Mouse (Mus musculus): ENCODE data around the gene Cd59a. TPM values are rescaled to one million over a fixed set of nuclear protein-coding genes. Genes with fewer than 3 reads are reported as not detected.
A peak's percentile ranks its signal among the peaks of the same experiment; 100 is the strongest.
"Not testable (repeated sequence)": the region's sequence is repeated elsewhere in the genome, so short reads cannot be mapped to it uniquely, and the experiment has no call there.

The Cd59a gene
- polyA plus RNA-seq (2014; fragmentation: Nextera tagmentation; extraction: Ambion mirVana), result 21.1 and 24.6 TPM in 2 replicates

DNA sequence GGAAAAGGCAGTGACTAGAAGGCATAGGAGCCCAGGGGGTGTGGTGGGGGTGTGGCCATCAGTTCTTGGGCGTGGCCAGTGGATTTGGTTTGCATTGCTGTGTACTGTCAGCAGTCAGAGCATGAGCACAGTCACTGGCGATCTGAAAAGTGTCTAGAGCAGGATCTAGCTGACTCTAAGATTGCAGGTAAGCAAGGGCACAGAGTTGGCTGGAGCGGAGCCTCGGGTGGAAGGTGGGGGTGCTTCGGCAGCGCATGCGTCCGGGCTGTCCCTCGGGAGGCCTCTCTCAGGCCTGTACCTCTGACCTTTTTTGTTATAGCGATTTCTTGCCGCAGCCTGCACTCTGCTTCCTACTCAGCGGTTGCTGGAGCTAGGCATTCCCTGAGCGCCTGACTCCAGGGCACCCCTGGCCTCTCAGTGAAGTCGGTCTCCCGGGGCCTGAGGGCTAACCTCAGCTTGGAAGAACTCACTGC is at the start of gene Cd59a:
Gene Cd59a, plus strand, starts transcription at position 61 of the 473 bp plus-strand sequence.
- peak; percentile 83 for DNase-seq (ENCODE audit: low spot score)
- peak within 1 kb of the TSS; percentile 36 for H3K4me3 ChIP-seq (ENCODE audit: low read depth, low read length)
- no peaks in the 10 kb centered on the region for H3K27me3 ChIP-seq (ENCODE audit: control insufficient read depth, insufficient read depth, low read length)
- no peaks in the 10 kb centered on the region for H3K9me3 ChIP-seq (ENCODE audit: control insufficient read depth, low read length)
- ATAC-seq (replicated peaks; ENCODE audit: low FRiP score), result peak; percentile 88
- peak within 1 kb of the TSS; percentile 50 for H3K4me2 ChIP-seq (ENCODE audit: low read depth, low read length, severe bottlenecking)
- no peaks in the 10 kb centered on the region for H3K36me3 ChIP-seq (ENCODE audit: control insufficient read depth, insufficient read depth, low read length)
- peak within 1 kb of the TSS; percentile 21; the same call in 1 of the 2 replicates for H3K27ac ChIP-seq (ENCODE audit: low read depth, low read length)
- WGBS, result 5% methylated on average over 15 of the region's 15 CpGs
- no peaks in the 10 kb centered on the region for H3K4me1 ChIP-seq (replicated peaks; ENCODE audit: control insufficient read depth, insufficient read depth, low read length)
- peak within 1 kb of the TSS; percentile 56 for H3K9ac ChIP-seq (ENCODE audit: low read length)

GRCm38 (mm10) chr2:104058381-104058780 is 37.2 kb upstream of the Cd59a start:
- peaks cover 2% of the 10 kb centered on the region; the same call in 1 of the 2 replicates for H3K36me3 ChIP-seq (ENCODE audit: control insufficient read depth, insufficient read depth, low read length)
- H3K9ac ChIP-seq (ENCODE audit: low read length), result no peak overlapping the region
- H3K4me2 ChIP-seq (ENCODE audit: low read depth, low read length, severe bottlenecking), result no peak overlapping the region
- DNase-seq (ENCODE audit: low spot score) (no peak), ATAC-seq (replicated peaks; ENCODE audit: low FRiP score) (no peak)
- no peak overlapping the region for H3K4me3 ChIP-seq (ENCODE audit: low read depth, low read length)
- no peak overlapping the region for H3K27ac ChIP-seq (ENCODE audit: low read depth, low read length)
- no peaks in the 10 kb centered on the region for H3K27me3 ChIP-seq (ENCODE audit: control insufficient read depth, insufficient read depth, low read length)
- no peaks in the 10 kb centered on the region for H3K4me1 ChIP-seq (replicated peaks; ENCODE audit: control insufficient read depth, insufficient read depth, low read length)
- no peaks in the 10 kb centered on the region for H3K9me3 ChIP-seq (ENCODE audit: control insufficient read depth, low read length)
- WGBS, result 91% methylated on average over 1 of the region's 1 CpGs

- no peak overlapping the region for H3K4me3 ChIP-seq (ENCODE audit: low read depth, low read length)
- DNase-seq (ENCODE audit: low spot score), result no peak
- H3K27ac ChIP-seq (ENCODE audit: low read depth, low read length), result no peak overlapping the region
- no peaks in the 10 kb centered on the region for H3K4me1 ChIP-seq (replicated peaks; ENCODE audit: control insufficient read depth, insufficient read depth, low read length)
- H3K9ac ChIP-seq (ENCODE audit: low read length), result no peak overlapping the region
- ATAC-seq (replicated peaks; ENCODE audit: low FRiP score), result no peak
- no peaks in the 10 kb centered on the region for H3K27me3 ChIP-seq (ENCODE audit: control insufficient read depth, insufficient read depth, low read length)
- peaks cover 2% of the 10 kb centered on the region; the same call in 1 of the 2 replicates for H3K36me3 ChIP-seq (ENCODE audit: control insufficient read depth, insufficient read depth, low read length)
- WGBS, result 93% methylated on average over 4 of the region's 4 CpGs
- no peak overlapping the region for H3K4me2 ChIP-seq (ENCODE audit: low read depth, low read length, severe bottlenecking)
- no peaks in the 10 kb centered on the region for H3K9me3 ChIP-seq (ENCODE audit: control insufficient read depth, low read length)
Measured at GRCm38 (mm10) chr2:104058954-104059353, 36.6 kb upstream of the Cd59a start.

GRCm38 (mm10) chr2:104059786-104060185 is 35.8 kb upstream of the Cd59a start:
- WGBS, result 84% methylated on average over 10 of the region's 10 CpGs
- ATAC-seq (replicated peaks; ENCODE audit: low FRiP score) (no peak), DNase-seq (ENCODE audit: low spot score) (no peak)
- Histone ChIP-seq H3K36me3 (ENCODE audit: control insufficient read depth, insufficient read depth, low read length) (no peaks in the 10 kb centered on the region), H3K4me2 (ENCODE audit: low read depth, low read length, severe bottlenecking) (no peak overlapping the region), H3K27me3 (ENCODE audit: control insufficient read depth, insufficient read depth, low read length) (no peaks in the 10 kb centered on the region), H3K27ac (ENCODE audit: low read depth, low read length) (no peak overlapping the region), H3K4me3 (ENCODE audit: low read depth, low read length) (no peak overlapping the region), H3K4me1 (replicated peaks; ENCODE audit: control insufficient read depth, insufficient read depth, low read length) (no peaks in the 10 kb centered on the region), H3K9me3 (ENCODE audit: control insufficient read depth, low read length) (no peaks in the 10 kb centered on the region), H3K9ac (ENCODE audit: low read length) (no peak overlapping the region)

GRCm38 (mm10) chr2:104060996-104061395 is 34.6 kb upstream of the Cd59a start:
- no peaks in the 10 kb centered on the region for H3K36me3 ChIP-seq (ENCODE audit: control insufficient read depth, insufficient read depth, low read length)

DNA sequence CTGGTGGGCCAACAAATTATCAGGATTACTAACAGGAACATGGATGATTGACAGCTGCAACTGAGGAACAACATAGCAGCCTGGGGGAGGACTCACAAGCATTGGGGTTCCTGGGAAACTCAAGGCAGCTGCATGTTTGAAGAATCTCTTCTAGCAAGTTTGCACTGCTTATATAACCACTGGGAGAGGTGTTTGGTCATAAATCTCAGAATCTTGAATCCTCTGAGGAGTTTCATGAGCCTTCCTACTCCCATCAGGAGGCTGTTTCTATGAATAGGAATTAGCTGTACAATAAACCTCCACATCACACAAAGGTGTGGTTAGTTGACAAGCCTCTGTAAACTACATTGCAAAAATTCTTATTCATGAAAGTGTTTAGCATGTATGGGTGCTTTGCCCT is 32.9 kb upstream of the Cd59a start:
- H3K4me3 ChIP-seq (ENCODE audit: low read depth, low read length), result no peak overlapping the region
- H3K9me3 ChIP-seq (ENCODE audit: control insufficient read depth, low read length), result no peaks in the 10 kb centered on the region
- H3K9ac ChIP-seq (ENCODE audit: low read length), result no peak overlapping the region
- H3K27ac ChIP-seq (ENCODE audit: low read depth, low read length), result no peak overlapping the region
- DNase-seq (ENCODE audit: low spot score), result no peak
- H3K27me3 ChIP-seq (ENCODE audit: control insufficient read depth, insufficient read depth, low read length), result no peaks in the 10 kb centered on the region
- no peak for ATAC-seq (replicated peaks; ENCODE audit: low FRiP score)
- H3K4me2 ChIP-seq (ENCODE audit: low read depth, low read length, severe bottlenecking), result no peak overlapping the region
- no peaks in the 10 kb centered on the region for H3K4me1 ChIP-seq (replicated peaks; ENCODE audit: control insufficient read depth, insufficient read depth, low read length)
- no peaks in the 10 kb centered on the region for H3K36me3 ChIP-seq (ENCODE audit: control insufficient read depth, insufficient read depth, low read length)

More at GRCm38 (mm10) chr2:104060996-104061395, 34.6 kb upstream of the Cd59a start:
- H3K4me2 ChIP-seq (ENCODE audit: low read depth, low read length, severe bottlenecking), result no peak overlapping the region
- DNase-seq (ENCODE audit: low spot score) (no peak), ATAC-seq (replicated peaks; ENCODE audit: low FRiP score) (no peak)
- no peak overlapping the region for H3K9ac ChIP-seq (ENCODE audit: low read length)
- WGBS, result 96% methylated on average over 6 of the region's 6 CpGs
- no peak overlapping the region for H3K4me3 ChIP-seq (ENCODE audit: low read depth, low read length)
- H3K9me3 ChIP-seq (ENCODE audit: control insufficient read depth, low read length), result no peaks in the 10 kb centered on the region
- H3K4me1 ChIP-seq (replicated peaks; ENCODE audit: control insufficient read depth, insufficient read depth, low read length), result no peaks in the 10 kb centered on the region
- H3K27ac ChIP-seq (ENCODE audit: low read depth, low read length), result no peak overlapping the region
- no peaks in the 10 kb centered on the region for H3K27me3 ChIP-seq (ENCODE audit: control insufficient read depth, insufficient read depth, low read length)

- no peaks in the 10 kb centered on the region for H3K36me3 ChIP-seq (ENCODE audit: control insufficient read depth, insufficient read depth, low read length)
- H3K4me3 ChIP-seq (ENCODE audit: low read depth, low read length), result no peak overlapping the region
- H3K4me2 ChIP-seq (ENCODE audit: low read depth, low read length, severe bottlenecking), result no peak overlapping the region
- no peaks in the 10 kb centered on the region for H3K9me3 ChIP-seq (ENCODE audit: control insufficient read depth, low read length)
- ATAC-seq (replicated peaks; ENCODE audit: low FRiP score) (no peak), DNase-seq (ENCODE audit: low spot score) (no peak)
- no peaks in the 10 kb centered on the region for H3K4me1 ChIP-seq (replicated peaks; ENCODE audit: control insufficient read depth, insufficient read depth, low read length)
- 87% methylated on average over 2 of the region's 2 CpGs for WGBS
- H3K9ac ChIP-seq (ENCODE audit: low read length), result no peak overlapping the region
- H3K27me3 ChIP-seq (ENCODE audit: control insufficient read depth, insufficient read depth, low read length), result no peaks in the 10 kb centered on the region
- no peak overlapping the region for H3K27ac ChIP-seq (ENCODE audit: low read depth, low read length)
Measured at GRCm38 (mm10) chr2:104064152-104064551, 31.4 kb upstream of the Cd59a start.

- not testable (repeated sequence) for ATAC-seq (replicated peaks; ENCODE audit: low FRiP score); H3K27me3 ChIP-seq (ENCODE audit: control insufficient read depth, insufficient read depth, low read length); H3K4me3 ChIP-seq (ENCODE audit: low read depth, low read length); H3K9me3 ChIP-seq (ENCODE audit: control insufficient read depth, low read length); DNase-seq (ENCODE audit: low spot score); H3K4me1 ChIP-seq (replicated peaks; ENCODE audit: control insufficient read depth, insufficient read depth, low read length); H3K27ac ChIP-seq (ENCODE audit: low read depth, low read length); H3K9ac ChIP-seq (ENCODE audit: low read length); H3K36me3 ChIP-seq (ENCODE audit: control insufficient read depth, insufficient read depth, low read length); H3K4me2 ChIP-seq (ENCODE audit: low read depth, low read length, severe bottlenecking)
- WGBS, result 92% methylated on average over 5 of the region's 6 CpGs
Measured at GRCm38 (mm10) chr2:104065526-104065925, 30.1 kb upstream of the Cd59a start, which contains the start of gene Gm10912. TSS of gene Gm10912 (plus strand) at chr2:104065826.

DNA sequence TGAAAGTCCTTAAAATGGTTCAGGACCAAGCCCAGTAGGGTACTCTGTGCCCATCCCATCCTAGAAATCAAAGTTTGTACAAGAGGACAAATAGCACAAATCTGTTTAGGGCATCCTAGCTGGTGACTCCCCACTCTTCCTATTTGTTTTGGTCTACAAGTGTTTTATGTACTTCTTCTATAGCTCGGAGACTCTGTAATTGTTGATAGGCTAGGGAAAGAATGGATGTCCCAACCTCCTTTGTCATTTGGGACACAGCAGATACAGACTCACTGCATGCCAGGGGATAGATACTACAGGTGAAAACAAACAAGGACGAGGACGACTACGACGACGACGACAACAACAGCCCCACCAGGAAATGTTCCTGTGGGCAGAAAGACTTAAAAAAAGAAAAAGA is 27.2 kb upstream of the Cd59a start, which contains the start of gene Gm10799:
Gene Gm10799, minus strand, starts transcription at position 101 of the 400 bp plus-strand sequence.
- not testable (repeated sequence) for H3K9ac ChIP-seq (ENCODE audit: low read length); H3K27me3 ChIP-seq (ENCODE audit: control insufficient read depth, insufficient read depth, low read length); H3K36me3 ChIP-seq (ENCODE audit: control insufficient read depth, insufficient read depth, low read length); H3K9me3 ChIP-seq (ENCODE audit: control insufficient read depth, low read length); DNase-seq (ENCODE audit: low spot score); H3K4me1 ChIP-seq (replicated peaks; ENCODE audit: control insufficient read depth, insufficient read depth, low read length); H3K4me3 ChIP-seq (ENCODE audit: low read depth, low read length); H3K4me2 ChIP-seq (ENCODE audit: low read depth, low read length, severe bottlenecking); ATAC-seq (replicated peaks; ENCODE audit: low FRiP score); H3K27ac ChIP-seq (ENCODE audit: low read depth, low read length)
- 93% methylated on average over 7 of the region's 7 CpGs for WGBS

All from forebrain, embryonic 11.5 days (tissue).